Mouse (Mus musculus) fibroblast of lung, adult 2 months (primary cell): Measurements from ENCODE around the gene Psmd6.
A peak's percentile ranks its signal among the peaks of the same experiment; 100 is the strongest.

ENCODE experiments used
- DNase-seq: peaks from one replicate; pipeline ENCODE4 v3.0.0-alpha.2; 2011; ENCODE audit warnings: low read depth

Gene Psmd6

DNA sequence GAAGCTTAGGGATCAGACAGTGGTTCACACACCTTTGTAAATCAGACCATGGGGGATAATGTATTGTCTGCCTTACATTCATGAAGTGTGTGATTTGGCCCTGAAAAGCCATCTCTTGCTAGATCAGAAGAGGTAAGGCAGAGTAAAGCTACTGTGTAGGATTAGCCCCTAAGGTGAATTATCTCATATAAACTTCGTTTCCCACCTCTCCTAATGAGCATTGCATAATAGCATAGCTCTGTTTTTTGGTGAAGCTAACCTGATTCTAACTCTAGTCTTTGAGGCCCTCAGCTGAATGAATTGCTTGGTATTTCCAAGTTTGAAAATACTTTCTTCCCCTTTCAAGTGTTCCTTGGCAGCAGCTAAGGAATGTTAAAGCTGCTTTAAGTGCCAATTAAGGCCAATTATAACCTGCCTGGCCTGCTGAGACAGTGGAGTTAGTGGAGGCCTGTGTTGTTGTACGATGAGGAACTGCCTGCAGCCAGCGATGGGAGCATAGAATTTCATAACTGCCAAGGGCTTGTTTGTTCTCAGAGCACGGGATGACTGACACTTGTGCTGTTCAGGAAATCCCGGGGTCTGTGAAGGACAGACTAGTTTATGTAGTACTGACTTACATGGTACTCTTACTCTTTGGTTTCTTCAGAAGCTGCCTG is 56.2 kb downstream of the Psmd6 start:
- DNase-seq: peak; percentile 9

DNA sequence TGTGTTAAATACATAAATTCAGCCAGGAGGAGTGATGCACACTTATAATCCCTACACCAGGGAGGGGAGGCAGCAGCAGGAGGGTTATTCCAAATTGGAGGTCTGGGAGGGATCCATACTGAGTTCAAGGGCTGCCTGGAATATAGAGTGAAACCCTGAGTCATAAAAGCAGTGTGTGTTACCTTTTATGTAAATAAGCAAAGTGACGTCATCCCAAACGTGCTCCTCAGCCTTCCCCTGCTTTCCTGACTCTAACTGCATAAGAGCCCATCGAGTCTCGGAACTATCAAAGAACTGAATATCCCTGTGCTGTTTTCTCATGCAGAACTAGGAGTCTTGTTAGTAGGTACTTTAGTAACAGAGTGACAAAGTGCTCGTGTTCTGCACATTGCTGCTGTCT is 57.4 kb downstream of the Psmd6 start:
- no peak for DNase-seq

DNA sequence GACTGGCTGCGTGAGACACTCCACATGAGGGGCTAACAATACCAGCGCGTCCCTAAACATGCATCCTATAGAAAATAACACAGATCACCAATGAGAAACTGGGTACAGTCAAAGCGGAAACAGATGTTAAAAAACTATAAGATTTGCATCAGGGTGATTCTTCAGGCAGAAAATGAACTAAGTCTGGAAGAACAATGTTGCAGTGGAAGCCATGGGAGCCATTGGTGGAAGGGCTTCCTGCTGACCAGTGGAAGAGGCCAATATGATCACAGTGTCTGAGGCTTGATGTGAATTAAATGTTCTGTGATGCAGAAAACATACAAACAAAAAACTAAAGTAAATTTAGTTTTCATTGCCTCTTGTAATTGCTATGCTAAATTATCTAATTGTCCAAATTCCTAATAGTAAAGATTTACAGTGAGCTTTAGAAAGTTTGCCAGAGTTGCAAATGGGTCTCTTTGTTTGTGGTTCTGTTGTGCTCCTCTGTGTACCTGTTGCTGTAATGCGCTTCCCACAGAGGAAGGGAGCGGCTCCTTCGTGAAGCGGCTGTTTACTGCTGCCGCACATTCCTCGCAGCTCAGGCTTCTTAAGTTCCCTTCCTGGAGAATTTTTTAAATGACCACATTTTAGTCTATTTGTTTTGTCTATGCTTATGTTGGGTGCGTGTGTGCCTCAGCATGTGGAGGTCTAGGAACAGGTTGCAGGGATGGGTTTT is 58.1 kb downstream of the Psmd6 start:
- no peak for DNase-seq
